Mouse (Mus musculus): ENCODE results near the gene Tnnt1.

GRCm38 (mm10) chr7:4546591-4547131, 30.5 kb upstream of the Tnnt1 start:
- TF ChIP-seq POLR2A (IDR thresholded peaks at IDR 0.05; ENCODE audit: insufficient read depth, low read depth, low read length) (no peak; the same call in 1 of the 2 replicates), CTCF (IDR thresholded peaks at IDR 0.05; ENCODE audit: insufficient read depth, low read depth, low read length) (no peak)

All from olfactory bulb, adult 2 months (tissue).